Mouse (Mus musculus): Measurements from ENCODE around the gene Esp6. TPM values are rescaled to one million over a fixed set of nuclear protein-coding genes. Genes with fewer than 3 reads are reported as not detected.

The Esp6 gene
- polyA plus RNA-seq (2012; rRNA removed) = not detected in 2 replicates

GRCm38 (mm10) chr17:40561207-40561606, at the start of gene Esp6:
Gene Esp6, plus strand, starts transcription at chr17:40561507.

DNA sequence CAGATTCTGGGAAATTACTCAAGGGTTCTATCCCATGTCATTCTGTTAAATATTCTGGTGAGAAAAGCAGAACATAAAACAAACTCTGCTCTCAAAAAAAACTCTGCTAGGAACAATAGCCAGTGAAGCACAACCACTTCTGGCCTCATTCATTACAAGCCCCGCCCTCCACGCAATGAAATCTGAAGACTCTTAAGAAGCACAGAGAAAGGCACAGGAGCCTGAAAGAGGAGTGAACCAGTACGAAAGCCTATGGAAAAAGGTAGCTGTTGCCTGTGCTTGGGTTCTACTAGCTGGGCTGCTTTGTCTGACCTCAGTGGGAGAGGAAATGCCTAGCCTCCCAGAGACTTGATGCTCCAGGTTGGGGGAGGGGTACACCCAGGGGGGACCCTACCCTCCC, 41.5 kb upstream of the Esp6 start, which contains the start of gene Esp8:
TSS of gene Esp8 (plus strand) at position 205 of the 400 bp plus-strand sequence.

DNA sequence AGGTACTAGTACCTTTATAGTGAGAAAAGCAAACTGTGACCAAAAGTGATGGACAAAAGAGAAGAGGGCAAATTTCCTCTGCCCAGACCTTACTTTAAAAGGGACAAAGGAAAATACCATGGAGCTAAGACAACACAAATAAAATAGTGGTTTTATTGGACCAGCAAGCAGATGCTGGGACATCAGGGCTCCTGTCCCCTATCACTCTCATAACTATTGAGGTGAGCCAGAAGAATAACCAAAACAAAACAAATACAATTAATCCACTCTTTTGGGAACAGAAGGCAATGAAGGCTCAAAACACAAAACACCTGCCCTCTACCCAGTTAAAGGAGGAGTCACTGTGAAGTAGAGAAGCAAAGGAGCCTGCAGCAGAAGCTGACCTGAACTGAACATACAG, 37.0 kb downstream of the Esp6 start, which contains the start of gene Esp4:
TSS of gene Esp4 (plus strand) at position 301 of the 400 bp plus-strand sequence.

Other genes with a start within 250 kb of the Esp6 start
- not detected in 2 replicates for gene Crisp1, start 242.3 kb upstream of the Esp6 start, polyA plus RNA-seq (2012; rRNA removed)
- gene Esp8, start 41.5 kb upstream of the Esp6 start, polyA plus RNA-seq (2012; rRNA removed) = not detected in 2 replicates
- gene Esp4, start 37.1 kb downstream of the Esp6 start, polyA plus RNA-seq (2012; rRNA removed) = not detected in 2 replicates
- not detected in 2 replicates for gene Esp3, start 70.6 kb downstream of the Esp6 start, polyA plus RNA-seq (2012; rRNA removed)
- gene Esp1, start 165.6 kb downstream of the Esp6 start, polyA plus RNA-seq (2012; rRNA removed) = not detected in 2 replicates
- not detected in 2 replicates for gene Crisp2, start 245.5 kb downstream of the Esp6 start, polyA plus RNA-seq (2012; rRNA removed)
- not detected in 2 replicates for gene Rhag, start 249.6 kb downstream of the Esp6 start, polyA plus RNA-seq (2012; rRNA removed)